Mouse (Mus musculus) MEL (cell line): ENCODE measurements around the gene Plekhb2.

Experiments used
- CTCF ChIP-seq, 3 experiments: IDR thresholded peaks in 2 of 3; conservative IDR thresholded peaks in 1 of 3; 2 replicates each; pipeline ENCODE4 v1.5.1; 2011 to 2012; ENCODE audit warnings: low read length in 3 of 3, low read depth in 2 of 3, mild to moderate bottlenecking in 2 of 3, improper control_type of control experiment in 1 of 3, inconsistent platforms in 1 of 3, mixed read lengths in 1 of 3, moderate library complexity in 1 of 3; ENCODE audit not compliant: control insufficient read depth in 1 of 3, insufficient read depth in 1 of 3, poor library complexity in 1 of 3, severe bottlenecking in 1 of 3
- HCFC1 ChIP-seq: IDR thresholded peaks from 2 replicates; pipeline ENCODE4 v1.6.1; 2012; ENCODE audit warnings: low read depth, mild to moderate bottlenecking, inconsistent platforms, low read length, improper control_type of control experiment, moderate library complexity
- MAFK ChIP-seq: IDR thresholded peaks from 2 replicates; pipeline ENCODE4 v1.6.1; 2011; ENCODE audit warnings: low read depth, mild to moderate bottlenecking, low read length, improper control_type of control experiment, borderline replicate concordance
- POLR2A ChIP-seq, 2 experiments: IDR thresholded peaks; 2 replicates each; pipeline ENCODE4 v1.6.1; 2011 to 2012; ENCODE audit warnings: low read length in 2 of 2, mild to moderate bottlenecking in 2 of 2, control low read depth in 1 of 2, improper control_type of control experiment in 1 of 2, low read depth in 1 of 2, moderate library complexity in 1 of 2; ENCODE audit not compliant: control insufficient read depth in 1 of 2, insufficient read depth in 1 of 2, poor library complexity in 1 of 2
- ZMIZ1 ChIP-seq: IDR thresholded peaks from 2 replicates; pipeline ENCODE4 v1.6.1; 2012; ENCODE audit warnings: low read depth, mild to moderate bottlenecking, inconsistent platforms, low read length, improper control_type of control experiment, moderate library complexity

DNA sequence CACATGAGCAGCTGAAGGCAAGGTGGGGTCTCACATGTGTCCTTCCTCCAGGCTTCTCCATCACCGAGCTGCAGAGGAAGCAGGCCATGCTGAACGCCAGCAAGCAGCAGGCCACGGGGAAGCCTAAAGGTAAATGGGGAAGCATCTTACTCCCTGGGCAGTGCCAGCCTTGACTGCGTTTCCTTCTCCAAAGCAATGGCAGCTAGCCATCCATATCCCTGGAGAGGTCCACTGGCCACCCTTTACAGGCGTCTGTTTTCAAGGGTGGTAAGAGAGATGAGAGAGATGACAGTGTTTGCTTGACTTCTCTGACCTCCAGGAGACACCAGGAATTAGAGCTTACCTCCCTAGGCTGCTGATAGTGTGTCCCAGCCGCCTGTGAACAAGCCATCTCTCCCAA lies 38.7 kb upstream of the Plekhb2 start:
- TF ChIP-seq CTCF (IDR thresholded peaks at IDR 0.05 in 2 of 3, conservative IDR thresholded peaks at IDR 0.05 in 1 of 3; ENCODE audit: control insufficient read depth in 1 of 3, insufficient read depth in 1 of 3, low read depth in 2 of 3, low read length in 3 of 3, poor library complexity in 1 of 3, severe bottlenecking in 1 of 3) (no peak), POLR2A (IDR thresholded peaks at IDR 0.05; ENCODE audit: control insufficient read depth in 1 of 2, insufficient read depth in 1 of 2, low read depth in 1 of 2, low read length in 2 of 2, poor library complexity in 1 of 2) (no peak), MAFK (no peak), ZMIZ1 (no peak), HCFC1 (no peak)
